Mouse (Mus musculus) G1E-ER4 (cell line): ENCODE measurements around the gene Zfp277. TPM values are rescaled to one million over a fixed set of nuclear protein-coding genes. Genes with fewer than 3 reads are reported as not detected.

ENCODE experiments used
- GATA1 ChIP-seq: IDR thresholded peaks from one replicate; pipeline ENCODE4 v1.8.0; 2012; ENCODE audit warnings: low read length, inconsistent platforms
- polyA plus RNA-seq: library from polyadenylated mRNA; stranded (reverse); fragments of >175 nt; gene quantifications from 2 replicates; pipeline ENCODE4 v1.2.3, GENCODE M21; 2012

Zfp277 gene
- polyA plus RNA-seq, result 2.9 and 5.6 TPM in 2 replicates

DNA sequence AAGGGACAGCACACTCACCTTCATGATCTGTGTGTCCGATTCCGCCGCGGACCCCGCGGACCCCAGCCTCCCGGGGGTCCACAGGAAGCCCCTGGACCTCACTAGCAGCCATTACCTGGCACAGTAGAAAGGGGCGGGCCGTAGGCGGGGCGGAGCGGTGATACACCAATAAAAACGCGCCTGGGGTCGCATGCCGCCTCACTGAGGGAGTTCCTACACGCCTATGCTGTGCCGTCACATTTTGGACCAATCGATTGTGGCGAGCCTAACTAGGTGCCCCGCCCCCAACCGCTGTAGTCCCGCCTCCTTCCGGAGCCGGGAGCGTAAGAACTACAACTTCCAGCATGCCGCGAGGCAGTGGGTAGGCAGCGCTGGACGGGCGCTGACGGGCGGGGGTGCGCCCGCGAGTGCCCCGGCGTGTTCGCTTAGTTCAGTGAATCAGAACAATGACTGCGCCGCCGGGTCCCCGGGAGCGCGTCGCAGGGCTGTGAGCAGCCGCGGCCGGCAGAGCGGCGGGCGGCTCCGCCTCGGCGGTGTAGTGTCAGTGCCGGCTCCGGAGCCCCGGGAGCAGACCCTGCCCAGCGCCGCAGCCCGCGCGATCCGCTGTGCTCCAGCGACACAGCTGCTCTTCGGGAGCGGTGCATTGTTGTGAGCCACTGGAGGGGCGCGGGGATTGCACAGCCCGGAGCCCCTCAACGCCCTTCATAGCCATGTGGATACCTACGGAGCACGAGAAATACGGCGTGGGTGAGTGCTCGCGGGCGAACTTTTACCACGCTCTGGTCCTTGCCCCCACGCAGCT, at the start of gene Zfp277, which contains the start of gene Dock4:
TSS of gene Zfp277 (minus strand) at position 255 of the 802 bp plus-strand sequence.
TSS of gene Dock4 (plus strand) at position 305 of the 802 bp plus-strand sequence.
- TF ChIP-seq GATA1, result no peak

DNA sequence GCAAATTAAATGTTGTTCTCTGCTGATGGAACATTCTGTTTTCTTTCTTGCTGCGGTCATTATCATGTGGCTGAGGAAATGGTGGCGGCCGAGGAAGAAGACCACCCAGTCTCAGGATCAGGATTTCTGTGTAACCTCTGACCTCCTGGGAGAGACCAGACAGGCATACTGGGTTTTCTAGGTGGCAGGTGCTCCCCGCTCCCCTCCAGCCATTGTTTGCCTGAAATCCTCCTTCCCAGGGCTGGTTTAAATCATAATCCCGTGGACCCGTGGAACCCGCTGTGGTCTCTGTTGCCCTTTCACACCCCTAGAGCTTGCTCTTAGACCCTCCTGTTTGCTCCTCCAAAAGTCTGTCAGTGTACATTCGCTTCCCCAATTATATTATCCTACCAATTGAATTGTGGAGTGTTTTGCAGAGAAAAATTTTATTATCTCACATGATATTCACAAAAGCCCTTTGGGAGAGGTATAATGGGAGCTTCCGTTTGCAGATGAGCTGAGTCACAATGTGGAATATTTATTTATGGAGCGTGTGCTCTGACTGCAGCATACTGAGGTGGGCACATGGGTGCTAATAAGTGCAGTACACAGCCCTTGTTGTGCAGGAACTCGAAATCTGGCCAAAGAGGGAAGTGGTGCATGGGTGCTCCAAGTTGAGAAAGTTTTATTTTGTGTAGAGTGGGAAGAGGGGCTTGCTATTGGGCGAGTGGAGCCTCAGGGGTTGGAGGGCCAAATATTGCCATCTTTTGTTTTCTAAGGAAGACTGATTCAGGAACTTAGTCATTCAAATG, 40.5 kb upstream of the Zfp277 start:
- no peak for TF ChIP-seq GATA1

DNA sequence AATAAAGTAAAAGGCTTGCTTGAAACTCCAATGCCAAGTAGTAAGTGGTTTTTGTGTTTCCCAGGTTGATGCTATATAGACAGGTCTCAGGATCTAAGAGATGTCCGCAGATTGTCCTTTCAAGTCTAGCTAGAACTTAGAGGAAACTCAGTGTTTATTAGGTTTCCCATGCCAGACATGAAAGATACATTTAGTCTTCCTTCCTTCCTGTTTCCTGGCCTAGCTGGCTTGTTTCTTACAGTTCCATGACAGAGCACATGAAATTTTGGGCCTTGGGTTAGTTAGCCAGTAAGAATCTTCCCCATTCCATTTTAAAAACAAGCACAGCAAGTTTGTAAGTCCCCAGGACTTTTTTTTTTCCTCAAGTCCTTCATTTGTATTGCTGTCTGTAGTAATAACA, 39.5 kb upstream of the Zfp277 start:
- TF ChIP-seq GATA1, result no peak

DNA sequence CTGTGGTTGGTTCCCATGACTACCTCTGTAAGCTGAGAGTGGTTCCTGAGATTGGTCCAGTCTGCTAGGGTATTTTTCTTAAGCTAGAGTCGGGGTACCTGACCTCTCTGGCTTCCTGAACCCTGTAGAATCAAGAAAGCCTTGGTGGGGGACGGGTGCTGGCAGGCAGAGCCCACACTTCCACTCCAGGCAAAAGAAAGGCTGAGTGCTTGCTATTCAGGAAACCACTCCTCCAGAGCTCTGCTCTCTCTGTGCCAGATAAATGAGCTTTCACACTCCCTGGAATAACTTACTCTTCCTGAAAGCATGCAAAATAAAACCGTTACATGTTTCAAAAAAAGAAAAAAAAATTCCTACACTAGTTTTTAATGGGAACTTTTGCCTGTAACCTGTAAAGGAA, 38.5 kb upstream of the Zfp277 start:
- no peak for TF ChIP-seq GATA1

DNA sequence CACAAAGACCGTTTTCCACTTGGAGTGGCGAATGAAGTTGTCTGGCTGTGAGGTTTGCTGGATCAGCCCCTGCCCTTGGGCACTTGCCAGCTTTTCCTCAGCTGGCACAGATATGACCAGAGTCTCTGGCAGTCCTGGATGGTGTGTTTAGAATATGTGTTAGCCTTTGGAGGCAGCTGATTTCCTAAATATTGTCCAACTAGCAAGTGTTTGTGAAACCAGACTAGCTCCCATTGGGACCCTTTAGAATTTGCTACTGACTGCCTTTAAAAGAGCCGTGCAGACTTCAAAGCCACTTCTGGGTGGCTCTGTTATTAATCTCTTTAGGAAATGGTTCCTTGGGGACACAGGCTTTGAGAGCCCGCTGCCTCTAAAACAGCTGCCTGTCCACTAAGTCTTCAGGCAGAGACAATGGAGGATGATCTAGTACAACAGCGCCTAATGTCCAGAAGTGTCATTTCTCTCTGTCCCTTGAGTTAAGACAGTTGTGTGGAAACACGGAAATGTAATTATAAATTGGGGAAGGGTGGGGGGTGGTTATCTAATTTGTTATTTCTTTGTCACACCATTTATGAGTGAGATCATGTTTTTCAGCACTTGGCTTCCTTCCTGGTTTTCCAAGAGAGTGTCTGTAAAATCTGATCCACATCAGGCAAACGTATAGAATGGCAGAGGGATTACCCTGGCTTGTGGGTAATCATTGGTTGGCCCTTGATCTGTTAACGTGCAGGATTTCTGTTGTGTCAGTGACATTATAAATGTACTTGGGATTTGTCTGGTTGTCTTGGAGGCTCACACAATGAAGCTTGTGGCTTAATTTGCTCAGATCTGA, 32.1 kb upstream of the Zfp277 start:
- no peak for TF ChIP-seq GATA1

DNA sequence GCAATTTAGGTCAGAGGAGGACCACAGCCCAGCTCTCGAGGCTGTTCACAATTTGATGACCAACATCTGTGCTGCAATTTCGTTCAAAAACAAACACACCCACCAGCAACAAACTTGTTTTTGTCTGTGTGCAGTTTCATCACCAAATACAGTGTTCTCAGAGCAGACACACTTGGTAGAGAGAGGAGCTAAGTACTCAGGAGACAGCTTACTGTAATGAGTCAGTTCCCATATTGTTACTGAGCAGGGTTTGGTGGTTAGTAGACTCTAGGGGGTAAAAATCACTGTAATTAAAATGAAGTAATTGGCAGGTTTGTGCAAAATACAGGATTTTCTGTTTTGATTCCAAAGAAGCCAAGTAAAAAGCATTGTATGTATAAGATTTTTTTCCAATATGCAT, 28.0 kb upstream of the Zfp277 start:
- no peak for TF ChIP-seq GATA1

DNA sequence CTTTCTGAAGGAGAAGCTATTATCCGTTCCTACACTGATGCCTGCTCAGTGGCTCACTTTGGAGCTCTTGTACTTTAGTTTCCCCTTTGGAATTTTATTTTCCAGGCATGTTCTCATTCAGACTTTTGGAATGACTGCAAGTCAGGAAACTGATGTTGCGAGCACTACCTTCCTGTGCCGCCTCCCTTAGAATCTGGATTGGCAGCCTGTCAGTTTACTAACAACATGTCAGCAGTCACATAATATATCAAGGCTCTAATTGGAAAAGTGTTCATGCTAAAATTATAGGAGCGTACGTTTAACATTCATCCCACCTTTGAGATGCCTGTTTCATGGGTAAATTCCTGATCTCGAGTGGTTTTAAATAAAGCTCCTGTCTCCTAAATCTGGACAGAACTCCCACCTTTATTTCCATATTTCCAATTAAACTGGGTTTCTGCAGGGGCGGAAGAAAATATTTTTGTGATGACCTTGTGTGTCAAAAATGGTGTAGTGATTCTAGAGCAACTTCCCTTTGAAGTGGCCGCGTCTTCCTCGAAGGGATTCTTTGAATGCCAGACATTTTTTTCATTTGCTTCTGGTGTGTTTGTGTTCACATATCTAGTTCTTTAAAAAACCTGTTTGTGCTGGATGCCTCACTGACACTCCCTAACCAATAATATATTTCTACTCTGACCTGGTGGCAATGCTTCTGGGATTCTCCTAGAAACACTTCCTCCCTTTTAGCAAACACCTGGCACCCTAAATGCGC, 26.1 kb upstream of the Zfp277 start:
- no peak for TF ChIP-seq GATA1

DNA sequence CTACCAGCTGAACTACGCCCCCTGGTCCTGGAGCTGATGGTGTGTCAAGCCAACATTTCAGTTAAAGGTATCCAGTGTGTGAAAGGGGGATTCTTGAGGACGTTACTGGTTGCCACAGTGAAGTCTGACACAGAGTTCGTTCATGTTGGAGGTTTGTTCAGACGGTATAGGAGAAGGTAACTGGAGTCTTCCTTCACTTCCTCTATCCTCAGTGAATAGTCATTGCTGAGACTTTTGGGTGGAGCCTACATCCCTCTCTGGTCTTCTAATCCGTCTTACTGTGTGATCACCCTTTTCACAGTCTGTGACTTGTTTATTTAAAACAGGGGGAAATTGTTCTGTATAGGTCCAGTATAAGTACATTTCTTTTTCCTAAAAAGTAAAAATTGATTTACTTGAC, 23.3 kb upstream of the Zfp277 start:
- TF ChIP-seq GATA1, result no peak

DNA sequence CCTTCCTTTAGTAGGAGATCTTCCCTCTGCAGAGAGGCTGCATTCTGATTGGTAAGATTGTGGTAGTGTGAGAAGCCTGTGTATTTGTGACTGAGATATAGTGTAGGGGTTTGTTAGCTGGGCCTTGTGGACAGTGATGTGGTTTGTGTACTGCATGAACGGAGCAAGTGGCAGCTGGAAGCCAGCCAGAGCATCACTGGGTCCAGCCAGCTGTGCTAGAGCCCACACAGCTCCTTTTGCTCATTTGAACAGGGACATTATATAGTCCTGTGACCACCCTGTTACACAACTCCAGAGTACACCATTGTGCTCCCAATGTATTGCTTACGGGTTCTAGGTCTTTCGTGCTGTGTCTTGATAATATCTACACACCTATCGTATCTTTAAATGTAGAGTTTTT, 22.5 kb upstream of the Zfp277 start:
- no peak for TF ChIP-seq GATA1

DNA sequence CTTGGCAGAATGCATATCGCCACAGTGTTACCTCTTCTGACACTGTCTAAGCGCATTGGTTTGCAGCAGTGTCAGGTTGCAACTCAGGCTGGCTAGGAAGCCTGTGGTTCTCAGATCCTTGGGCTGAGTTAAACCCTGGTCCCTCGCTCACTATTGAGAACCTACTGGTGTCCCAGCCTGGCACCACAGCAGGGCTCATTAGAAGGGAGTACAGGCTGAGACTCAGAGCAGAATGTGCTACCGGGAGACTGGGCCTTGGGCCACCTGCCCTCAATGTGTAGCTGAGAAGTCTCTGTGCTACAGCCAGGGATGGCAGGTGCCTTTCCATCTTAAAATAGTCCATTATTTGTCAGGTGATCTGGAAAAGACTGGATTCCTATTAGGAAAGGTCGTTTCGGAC, 18.6 kb upstream of the Zfp277 start:
- TF ChIP-seq GATA1, result no peak

DNA sequence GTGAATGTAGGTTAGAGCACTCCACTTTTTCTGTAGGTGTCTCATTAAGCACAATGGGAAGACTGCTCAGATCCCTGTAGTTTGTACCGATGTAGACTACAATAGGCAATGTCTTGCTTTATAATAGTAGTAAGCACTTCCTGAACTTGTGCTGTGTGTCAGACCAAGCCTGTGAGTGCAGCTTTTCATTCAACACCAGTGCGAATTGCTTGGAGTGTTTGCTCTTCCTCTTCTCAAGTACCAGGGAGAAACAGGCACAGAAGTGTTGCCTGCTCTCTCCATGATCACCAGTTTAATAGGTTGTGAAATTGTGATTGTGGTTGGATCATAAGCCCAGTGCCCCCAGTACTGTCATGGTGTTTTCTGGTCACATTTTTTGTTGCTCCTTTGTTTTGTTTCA, 18.1 kb upstream of the Zfp277 start:
- no peak for TF ChIP-seq GATA1

DNA sequence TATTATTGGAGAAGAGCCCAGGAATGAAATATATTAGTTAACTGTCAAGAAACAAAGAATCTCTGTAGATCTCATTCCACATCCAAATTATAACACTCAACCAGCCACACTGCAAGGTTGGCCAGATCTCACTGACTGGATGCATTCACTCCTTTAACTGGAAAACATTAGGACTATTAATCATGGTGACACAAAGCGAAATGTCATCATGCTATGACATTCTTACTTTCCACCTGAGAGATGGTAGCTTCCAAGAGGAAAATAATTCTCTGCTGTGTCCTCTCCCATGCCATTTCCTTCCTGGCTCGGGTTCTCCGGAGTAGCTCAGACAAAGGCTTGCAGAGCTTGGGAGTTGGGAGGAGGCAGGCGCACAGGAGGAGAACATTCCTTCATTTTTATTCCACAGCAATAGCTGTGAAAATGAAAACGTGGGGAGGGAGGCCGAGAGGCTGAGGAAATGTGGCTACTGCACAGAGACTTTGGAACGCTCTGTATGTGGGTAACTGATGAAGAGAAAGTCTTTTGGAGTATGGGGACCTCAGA, 17.1 kb upstream of the Zfp277 start:
- TF ChIP-seq GATA1, result no peak

DNA sequence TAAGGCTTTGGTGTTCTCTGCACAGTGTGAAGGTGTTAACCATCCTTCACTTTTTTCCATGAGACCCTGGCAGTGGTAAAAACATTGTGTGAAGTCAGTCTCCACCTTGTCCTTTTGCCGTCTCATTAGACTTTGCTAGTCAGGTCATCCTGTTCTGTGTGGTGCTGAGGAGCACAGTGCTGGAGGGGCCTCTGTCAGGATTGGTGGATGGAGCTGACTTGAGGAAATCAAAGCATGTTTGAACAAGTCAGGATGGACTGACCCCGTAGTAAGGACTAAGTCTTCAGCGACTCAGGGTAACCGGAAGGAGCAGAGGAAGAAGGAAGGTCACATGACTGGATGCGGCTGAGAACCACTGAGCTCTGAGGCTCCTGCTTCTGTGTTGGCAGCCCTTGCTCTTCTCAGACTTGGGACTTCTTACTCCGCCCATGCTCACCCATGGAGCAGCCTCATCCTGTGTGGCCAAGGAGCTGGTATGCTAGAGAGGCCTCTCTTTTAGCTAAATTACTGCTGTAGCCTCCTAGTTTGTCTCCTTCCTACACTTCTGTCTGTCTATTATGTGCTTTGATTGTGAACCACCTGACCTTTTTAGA, 14.1 kb upstream of the Zfp277 start:
- TF ChIP-seq GATA1, result no peak

DNA sequence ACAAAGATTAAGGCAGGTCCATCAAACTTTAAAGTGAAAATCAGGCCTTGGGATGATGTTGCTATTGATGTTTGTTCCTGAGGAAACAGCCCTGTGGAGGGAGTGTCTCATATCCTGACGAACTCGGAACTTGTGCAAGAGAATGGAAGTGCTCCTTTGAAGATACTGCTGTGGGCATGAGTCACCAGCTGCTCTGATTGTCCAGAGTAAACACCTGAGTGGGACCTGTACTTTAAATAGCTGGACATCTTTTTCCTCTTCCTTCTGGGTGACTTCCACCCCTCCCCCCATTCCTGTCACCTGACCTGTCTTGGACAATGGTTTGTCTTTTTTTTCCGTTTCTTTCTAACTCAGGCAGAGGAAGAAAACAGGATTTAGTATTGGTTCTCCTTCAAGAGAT, 13.3 kb upstream of the Zfp277 start:
- no peak for TF ChIP-seq GATA1
